Mouse (Mus musculus): Measurements from ENCODE around the gene Capn5.
A peak's percentile ranks its signal among the peaks of the same experiment; 100 is the strongest.
"Not testable (repeated sequence)": the region's sequence is repeated elsewhere in the genome, so short reads cannot be mapped to it uniquely, and the experiment has no call there.

Capn5 gene

DNA sequence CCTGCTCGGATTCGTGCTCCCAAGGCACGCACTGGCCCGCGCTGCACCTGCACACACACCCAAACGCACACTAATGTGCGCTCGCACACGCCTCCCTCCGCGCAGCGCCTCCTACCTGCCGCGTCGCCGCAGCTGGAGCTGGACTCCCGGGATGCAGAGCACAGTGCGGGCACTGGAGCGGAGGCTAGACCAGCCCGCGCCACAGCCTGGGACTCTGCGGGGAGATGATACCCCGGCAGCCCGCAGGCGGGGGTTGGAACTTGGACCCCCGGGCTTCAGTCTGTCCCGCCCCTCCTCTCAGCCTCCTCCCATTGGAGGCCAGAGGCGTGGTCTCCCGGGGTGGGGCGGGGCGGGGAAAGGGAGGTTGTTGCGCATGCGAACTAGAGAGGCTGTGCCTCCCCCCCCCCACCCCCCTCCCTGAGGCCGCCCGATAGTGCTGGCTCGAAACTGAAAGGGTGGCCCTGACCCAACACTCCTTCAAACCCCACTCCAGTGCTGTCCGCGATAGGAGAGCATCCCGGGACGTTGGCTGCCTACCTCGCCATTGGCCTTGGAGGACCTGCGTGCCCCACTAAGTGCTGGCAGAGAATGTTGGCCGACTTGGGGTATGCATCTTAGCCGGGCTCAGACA, at the start of gene Capn5:
Gene Capn5, minus strand, starts transcription at position 346 of the 631 bp plus-strand sequence.
- peak; percentile 64 to 83 for DNase-seq

DNA sequence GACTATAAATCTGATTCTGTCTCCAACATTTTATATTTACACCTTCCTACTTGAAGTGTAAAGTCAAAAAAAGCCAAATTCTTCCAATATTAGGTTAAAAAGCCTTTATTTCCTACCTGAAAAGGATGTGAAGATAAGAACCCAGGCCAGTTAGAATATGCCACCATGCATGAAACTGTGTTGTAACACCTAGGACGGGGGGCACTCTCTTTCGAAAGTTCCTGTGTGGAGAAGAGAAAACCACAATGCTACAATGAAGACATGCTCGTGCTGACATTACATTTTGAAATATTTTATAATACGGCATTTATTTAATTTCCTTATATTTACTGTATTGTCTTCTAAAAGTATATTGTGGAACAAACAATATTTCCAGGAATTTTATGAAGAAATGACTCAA, 45.7 kb upstream of the Capn5 start:
- DNase-seq, result no peak

- DNase-seq, result no peak
Measured at GRCm38 (mm10) chr7:98216713-98217112, 38.6 kb upstream of the Capn5 start.

GRCm38 (mm10) chr7:98202946-98203345, 24.9 kb upstream of the Capn5 start:
- no peak for DNase-seq

DNA sequence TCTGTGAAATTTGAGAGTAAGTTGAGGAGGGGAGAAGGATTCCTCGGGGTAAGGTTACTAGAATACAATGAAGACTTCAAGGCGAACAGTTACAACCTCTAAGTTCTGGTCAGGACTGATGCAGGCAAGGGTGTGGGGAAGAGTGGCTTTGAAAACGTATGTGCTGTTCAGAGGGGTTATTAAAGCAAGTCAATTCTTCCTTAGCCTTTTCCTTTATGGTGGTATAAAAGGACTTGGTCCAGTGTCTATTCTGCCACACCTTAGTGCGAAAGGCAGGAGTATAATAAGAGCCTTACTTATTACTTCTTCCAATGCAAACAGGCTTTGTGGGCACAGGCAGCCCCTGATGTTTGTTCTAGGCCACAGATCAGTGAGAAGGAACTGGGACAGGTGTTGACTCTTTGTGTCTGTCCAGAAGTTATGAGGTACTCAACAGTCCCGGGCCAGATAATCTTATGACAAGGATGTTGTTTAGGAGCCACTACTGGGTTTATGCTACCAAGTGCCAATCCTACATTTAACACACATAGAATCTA, 23.5 kb upstream of the Capn5 start:
- DNase-seq, result no peak

DNA sequence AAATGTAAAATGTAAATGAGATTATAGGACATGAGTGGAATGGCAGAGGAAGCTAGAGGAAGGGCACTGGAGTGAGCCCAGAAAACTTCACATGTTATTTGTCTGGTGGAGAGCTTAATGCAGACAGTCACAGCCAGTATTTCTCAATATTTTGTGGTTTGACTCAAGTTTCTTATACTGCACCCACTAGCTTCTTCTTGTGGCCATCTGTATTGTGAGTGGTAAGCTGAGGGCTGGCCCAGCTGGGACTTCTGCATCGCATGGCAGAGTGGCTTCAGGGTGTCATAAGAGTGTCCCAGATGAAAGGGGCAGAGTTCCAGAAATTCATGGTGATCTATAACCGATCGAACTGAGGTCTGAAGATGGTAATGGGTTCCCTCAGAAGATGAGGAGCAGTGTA, 22.3 kb upstream of the Capn5 start:
- no peak for DNase-seq

GRCm38 (mm10) chr7:98199381-98199780, 21.3 kb upstream of the Capn5 start, which contains the start of gene B3gnt6:
B3gnt6 (minus strand) TSS chr7:98199481.
- DNase-seq, result no peak

DNA sequence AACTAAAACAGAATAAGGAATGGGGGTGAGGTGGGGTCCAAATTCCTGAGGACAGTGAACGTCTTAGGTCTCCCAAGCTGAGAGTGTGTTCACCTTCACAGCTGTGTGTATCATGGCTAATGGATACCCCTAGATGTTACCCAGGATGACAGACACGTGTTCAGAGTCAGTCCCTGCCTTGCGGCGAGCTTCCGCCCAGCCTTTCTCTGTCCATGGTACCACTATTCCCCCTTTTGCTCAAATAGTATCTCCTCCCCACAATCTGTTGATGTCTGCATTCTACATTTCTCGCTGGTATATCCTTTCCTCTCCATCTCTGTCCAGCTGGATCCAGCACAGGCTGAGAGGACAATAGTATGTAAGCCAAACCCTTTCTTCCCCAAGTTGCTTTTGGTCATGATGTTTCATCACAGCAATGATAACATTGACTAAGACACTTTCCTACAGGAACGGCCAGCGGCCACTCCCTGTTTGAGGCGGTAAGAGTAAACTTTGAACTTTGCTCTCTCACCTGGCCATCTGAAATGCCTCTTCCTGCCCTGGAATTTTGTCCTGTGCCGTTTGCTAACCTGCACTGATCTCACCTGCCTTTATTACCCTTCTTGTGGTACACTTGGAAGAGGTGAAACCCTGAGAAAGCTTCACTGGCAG, 17.2 kb upstream of the Capn5 start:
- no peak for DNase-seq

DNA sequence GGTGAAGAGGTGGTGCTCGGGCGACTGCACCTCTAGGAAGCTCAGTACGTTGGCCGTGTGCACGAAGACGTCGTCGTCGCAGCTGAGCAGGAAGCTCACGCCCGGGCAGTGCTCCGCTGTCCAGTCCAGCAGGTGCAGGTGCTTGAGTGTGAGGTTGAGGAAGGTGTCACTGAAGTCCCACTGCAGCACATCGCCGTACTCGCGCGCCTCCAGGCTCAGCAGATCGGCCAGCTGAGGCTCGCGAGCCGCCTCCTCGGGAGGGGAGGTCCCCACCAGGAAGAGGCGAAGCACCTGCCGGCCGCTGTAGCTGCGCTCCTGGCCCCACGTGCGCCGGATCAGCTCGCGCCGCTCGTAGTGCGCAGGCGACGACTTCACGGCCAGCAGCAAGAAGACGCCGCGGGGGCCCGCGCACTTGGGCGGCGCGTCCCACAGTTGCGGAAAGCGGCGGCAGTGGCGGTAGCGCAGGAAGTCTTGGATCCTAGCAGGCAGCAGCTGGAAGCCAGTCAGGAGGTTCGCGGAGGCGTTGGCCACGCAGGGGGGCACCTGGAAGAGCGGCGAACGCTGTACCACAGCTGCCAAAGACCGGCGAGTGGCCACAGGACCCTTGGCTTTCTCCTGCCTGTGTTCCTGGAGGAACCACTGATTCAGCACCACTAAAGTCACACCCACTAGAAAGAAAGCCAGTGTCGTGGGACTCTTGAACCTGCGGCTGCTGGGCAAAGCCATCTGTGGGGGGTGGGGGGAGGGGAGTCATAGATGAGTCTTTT, 16.1 kb upstream of the Capn5 start:
- DNase-seq, result no peak

DNA sequence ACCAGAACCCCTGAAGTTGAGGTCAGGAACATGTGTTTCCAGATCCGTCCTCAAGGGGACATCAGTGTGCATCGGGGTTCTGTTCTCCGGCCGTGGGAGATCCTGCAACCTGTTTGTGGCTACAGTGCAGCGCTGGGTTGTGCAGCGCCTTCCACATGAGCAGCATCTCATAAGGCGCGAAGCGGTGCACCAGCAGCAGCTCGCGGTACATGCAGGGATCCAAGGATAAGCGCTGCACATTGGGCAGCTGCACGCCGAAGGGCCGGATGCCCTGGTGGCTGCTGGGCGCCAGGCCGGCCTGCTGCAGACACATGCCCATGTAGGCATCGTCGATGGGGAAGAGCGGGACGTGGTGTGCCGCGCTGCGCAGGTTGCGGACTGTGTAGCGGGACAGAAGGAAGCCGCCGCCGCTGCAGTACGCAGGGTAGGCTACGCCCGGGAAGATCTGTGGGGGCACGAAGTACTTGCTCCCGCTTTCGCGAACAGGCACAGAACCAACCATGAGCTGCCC, 15.5 kb upstream of the Capn5 start:
- peak in 1 of 2 experiments; percentile 21 for DNase-seq

GRCm38 (mm10) chr7:98191571-98192250, 13.6 kb upstream of the Capn5 start:
- DNase-seq, result peak; percentile 73 to 75

GRCm38 (mm10) chr7:98190578-98190977, 12.5 kb upstream of the Capn5 start:
- DNase-seq, result no peak

- DNase-seq, result no peak
Measured at GRCm38 (mm10) chr7:98189745-98190144, 11.7 kb upstream of the Capn5 start.

- DNase-seq, result no peak
Measured at GRCm38 (mm10) chr7:98188680-98189079, 10.6 kb upstream of the Capn5 start.

DNA sequence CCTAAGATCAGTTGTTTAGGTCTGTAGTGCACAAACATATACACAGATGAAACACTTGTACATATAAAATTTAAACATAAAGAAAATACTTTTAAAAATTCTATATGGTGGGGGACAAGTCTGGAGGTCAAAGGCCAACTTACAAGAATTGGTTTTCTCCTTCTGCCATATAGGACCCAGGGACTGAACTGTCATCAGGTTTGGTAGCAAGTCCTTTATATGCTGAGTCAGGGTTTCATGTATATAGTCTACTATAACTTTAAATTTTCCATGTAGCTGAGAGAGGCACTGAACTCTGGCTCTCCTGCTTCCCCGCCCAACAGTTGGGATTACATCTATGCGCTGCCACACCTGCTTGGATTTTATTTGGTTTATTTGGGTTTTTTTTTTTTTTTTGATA, 10.2 kb upstream of the Capn5 start:
- no peak for DNase-seq

DNA sequence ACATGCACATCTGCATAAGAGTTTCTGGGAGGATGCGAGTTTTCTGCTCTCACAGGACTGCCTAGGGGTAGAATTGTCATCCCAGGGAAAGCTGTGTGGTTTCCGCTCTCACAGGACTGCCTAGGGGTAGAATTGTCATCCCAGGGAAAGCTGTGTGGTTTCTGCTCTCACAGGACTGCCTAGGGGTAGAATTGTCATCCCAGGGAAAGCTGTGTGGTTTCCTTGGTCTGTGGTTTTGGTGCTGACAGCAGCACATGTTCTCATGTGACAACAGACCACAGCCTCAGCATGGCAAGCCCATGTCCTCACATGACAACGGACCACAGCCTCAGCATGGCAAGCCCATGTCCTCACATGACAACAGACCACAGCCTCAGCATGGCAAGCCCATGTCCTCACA, 9.3 kb upstream of the Capn5 start:
- DNase-seq, result not testable (repeated sequence)

DNA sequence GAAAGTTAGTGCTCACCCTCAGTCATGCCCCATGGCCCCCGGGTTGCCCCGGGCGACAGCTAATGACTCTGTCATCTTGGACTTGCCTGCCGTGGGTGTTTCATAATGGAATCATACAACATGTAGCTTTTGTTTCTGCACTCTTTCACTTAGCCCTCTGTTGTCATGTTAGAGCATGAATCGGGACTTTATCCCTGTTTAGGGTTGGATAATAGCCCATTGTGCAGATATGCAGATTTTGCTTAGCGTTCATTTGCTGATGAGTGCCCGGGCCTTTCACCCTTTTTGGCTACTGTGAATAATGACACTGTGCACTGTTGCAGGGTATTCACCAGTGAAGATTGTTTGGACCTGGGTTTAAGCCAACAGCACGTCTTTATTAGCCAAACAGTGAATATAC, 8.6 kb upstream of the Capn5 start:
- DNase-seq, result no peak

DNA sequence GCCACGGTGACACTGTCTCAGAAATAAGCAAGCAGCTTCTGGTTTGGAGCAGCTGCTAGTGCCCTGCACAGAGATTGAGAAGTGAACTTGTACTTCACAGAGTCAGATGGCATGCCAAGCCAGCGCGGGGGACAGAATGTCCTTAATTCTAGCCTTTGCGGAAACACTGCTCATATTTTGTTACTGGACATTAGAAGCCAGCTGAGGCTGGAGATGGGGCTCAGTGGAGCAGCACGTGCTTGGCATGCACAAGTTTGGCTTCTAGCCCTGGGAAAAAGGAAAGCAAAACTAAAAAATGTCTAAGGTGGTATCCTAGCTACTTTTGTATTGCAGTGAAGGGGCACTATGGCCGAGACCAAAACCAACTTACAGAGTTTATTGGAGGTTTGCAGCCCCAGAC, 7.3 kb upstream of the Capn5 start:
- DNase-seq, result peak; percentile 46 to 76

- DNase-seq, result peak; percentile 27 to 77
Measured at GRCm38 (mm10) chr7:98178560-98179231, 622 bp upstream of the Capn5 start.

DNA sequence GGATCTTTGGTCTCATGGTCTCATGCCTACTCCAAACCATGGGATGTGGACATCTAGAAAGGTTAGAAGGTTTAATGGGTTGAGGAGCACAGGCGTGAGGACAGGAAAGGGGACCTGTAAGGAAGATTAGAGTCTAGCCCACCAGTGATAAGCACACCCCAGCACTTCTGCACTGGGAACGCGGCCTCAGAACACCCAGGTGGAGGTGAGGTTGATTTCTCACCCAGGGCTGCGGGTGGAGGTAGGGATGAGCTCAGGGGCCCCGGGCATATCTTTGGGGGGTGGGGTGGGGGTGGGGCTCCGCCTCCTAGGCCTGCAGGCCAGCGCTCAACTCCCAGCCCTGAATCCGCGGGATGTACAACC, 527 bp downstream of the Capn5 start:
- DNase-seq, result no peak

- no peak for DNase-seq
Measured at GRCm38 (mm10) chr7:98177071-98177485, 996 bp downstream of the Capn5 start.
